Mouse (Mus musculus) limb, embryonic 15.5 days (tissue): Measurements from ENCODE around the gene Bbof1. TPM values are rescaled to one million over a fixed set of nuclear protein-coding genes. Genes with fewer than 3 reads are reported as not detected.
A peak's percentile ranks its signal among the peaks of the same experiment; 100 is the strongest.

Source experiments
- ATAC-seq: fragments of 200-750 bp; cut with Nextera tagmentation; 2 replicates; pipeline ENCODE4 v1.8.0; 2017; ENCODE audit warnings: low read depth, moderate TSS enrichment; ENCODE audit not compliant: insufficient number of reproducible peaks, low FRiP score, low TSS enrichment
- H3K27ac ChIP-seq: fragments of 300-500 bp; sonication (generic); 2 replicates; pipeline ENCODE4 v1.5.1; 2015; ENCODE audit warnings: moderate library complexity, mild to moderate bottlenecking, inconsistent platforms
- H3K27me3 ChIP-seq: fragments of 300-500 bp; sonication (generic); 2 replicates; pipeline ENCODE4 v1.6.1; 2015; ENCODE audit warnings: inconsistent platforms
- H3K36me3 ChIP-seq: fragments of 300-500 bp; sonication (generic); 2 replicates; pipeline ENCODE4 v1.6.1; 2015; ENCODE audit warnings: inconsistent platforms
- H3K4me1 ChIP-seq: fragments of 300-500 bp; sonication (generic); 2 replicates; pipeline ENCODE4 v1.6.1; 2015; ENCODE audit warnings: inconsistent platforms
- H3K4me2 ChIP-seq: fragments of 300-500 bp; sonication (generic); 2 replicates; pipeline ENCODE4 v1.6.1; 2015; ENCODE audit warnings: mild to moderate bottlenecking, inconsistent platforms
- H3K4me3 ChIP-seq: fragments of 300-500 bp; sonication (generic); 2 replicates; pipeline ENCODE4 v1.5.1; 2015; ENCODE audit warnings: mild to moderate bottlenecking, inconsistent platforms
- H3K9ac ChIP-seq: fragments of 300-500 bp; sonication (generic); 2 replicates; pipeline ENCODE4 v1.6.1; 2015; ENCODE audit warnings: inconsistent platforms
- H3K9me3 ChIP-seq: fragments of 300-500 bp; sonication (generic); 2 replicates; pipeline ENCODE4 v1.6.1; 2016; ENCODE audit warnings: inconsistent platforms
- WGBS: fragments of 180-500 bp; shearing (Covaris S2); methylation state at CpG from one replicate; pipeline ENCODE4 v1.1.7; 2015; 5-methylcytosine and 5-hydroxymethylcytosine counted together
- polyA plus RNA-seq: library from polyadenylated mRNA; unstranded; fragments of >200 nt; fragmentation: Nextera tagmentation; extraction: Ambion mirVana; gene quantifications from 2 replicates; pipeline ENCODE4 v1.2.1, GENCODE M21; 2015

The Bbof1 gene
- 1.0 and 1.8 TPM in 2 replicates for polyA plus RNA-seq

- Histone ChIP-seq H3K4me1 (peaks cover 12% of the 10 kb centered on the region; the same call in 1 of the 2 replicates), H3K9ac (peak within 1 kb of the TSS; percentile 59), H3K27me3 (no peaks in the 10 kb centered on the region), H3K9me3 (no peaks in the 10 kb centered on the region), H3K36me3 (no peaks in the 10 kb centered on the region), H3K27ac (peak within 1 kb of the TSS; percentile 79), H3K4me2 (peak within 1 kb of the TSS; percentile 90), H3K4me3 (peak within 1 kb of the TSS; percentile 81)
- 1% methylated on average over 63 of the region's 63 CpGs for WGBS
- peak; percentile 90 for ATAC-seq
These were observed at the start of gene Bbof1, which contains the start of gene Entpd5 for GRCm38 (mm10) chr12:84408819-84409507. TSS of gene Bbof1 (plus strand) at chr12:84409071. TSS of gene Entpd5 (minus strand) at chr12:84409029.

DNA sequence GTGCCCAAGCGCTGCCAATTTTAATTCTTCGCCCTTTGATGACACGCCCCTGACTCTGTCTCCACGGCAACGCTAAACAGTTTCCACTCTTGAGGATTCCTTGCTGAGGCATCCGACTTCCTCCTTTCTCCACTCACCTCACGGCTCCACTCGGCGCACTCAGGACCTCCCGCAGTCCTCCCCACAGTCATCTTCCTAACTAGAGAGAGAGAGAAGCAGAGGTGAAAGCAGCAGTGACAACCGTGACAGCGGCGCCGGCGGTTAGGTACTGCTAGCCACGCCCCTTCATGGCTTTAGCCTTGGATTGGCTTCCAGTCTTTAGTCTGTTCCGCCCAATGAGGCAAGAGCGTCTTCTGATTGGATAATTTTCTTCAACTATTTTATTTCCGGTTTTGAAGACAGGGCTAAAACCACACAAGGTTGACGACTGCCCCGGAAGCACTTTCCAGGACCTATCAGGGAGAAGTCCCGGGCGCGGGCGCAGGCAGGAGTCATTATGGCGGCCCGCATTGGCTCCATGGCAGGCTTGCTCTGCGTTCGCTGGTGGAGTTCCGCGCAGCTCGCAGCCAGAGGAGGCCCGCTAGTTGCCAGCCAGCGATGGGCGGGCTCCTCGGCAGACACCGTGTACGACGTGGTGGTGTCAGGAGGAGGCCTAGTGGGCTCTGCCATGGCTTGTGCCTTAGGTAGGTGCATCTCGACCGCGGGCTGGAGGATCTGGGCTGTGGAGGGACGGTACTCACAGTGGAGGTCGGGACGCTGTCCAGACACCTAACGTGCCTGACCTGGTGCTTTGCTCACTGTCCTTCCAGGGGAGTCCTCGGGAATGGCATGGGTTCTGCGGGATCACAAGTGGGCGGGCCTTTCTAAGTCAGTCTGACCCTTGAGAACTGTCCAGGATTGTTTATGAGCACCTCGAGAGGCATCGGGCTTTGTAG lies 47.0 kb upstream of the Bbof1 start, which contains the start of the genes Coq6 and Fam161b:
Gene Coq6, plus strand, starts transcription at position 103 of the 935 bp plus-strand sequence.
Gene Fam161b, minus strand, starts transcription at position 279 of the 935 bp plus-strand sequence.
- ATAC-seq = peak; percentile 99
- Histone ChIP-seq H3K9me3 (no peaks in the 10 kb centered on the region), H3K27me3 (no peaks in the 10 kb centered on the region), H3K9ac (peak within 1 kb of the TSS; percentile 82), H3K27ac (peak within 1 kb of the TSS; percentile 74), H3K4me3 (peak within 1 kb of the TSS; percentile 99), H3K4me1 (peaks cover 16% of the 10 kb centered on the region), H3K4me2 (peak within 1 kb of the TSS; percentile 72), H3K36me3 (peaks cover 7% of the 10 kb centered on the region)
- WGBS = under 1% methylated on average over 51 of the region's 51 CpGs

DNA sequence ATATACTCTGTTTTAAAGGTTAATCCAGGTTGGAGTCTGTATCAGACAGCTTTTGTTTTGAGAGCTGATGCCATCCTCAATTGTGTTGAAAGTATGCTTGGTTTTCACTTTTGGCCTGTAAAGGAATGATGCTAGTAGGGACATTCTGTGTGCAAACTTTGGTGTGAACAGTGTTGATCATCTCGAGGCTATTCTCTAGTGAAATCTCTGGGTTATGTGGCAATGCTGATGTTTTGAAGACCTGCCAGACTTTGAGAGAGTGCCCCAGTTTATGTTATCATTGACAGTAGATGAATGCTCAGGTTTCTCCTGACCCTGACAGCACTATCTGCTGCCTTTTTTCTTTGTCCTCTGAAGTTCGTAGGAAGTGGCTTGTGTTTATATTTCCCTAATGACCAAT lies 46.0 kb upstream of the Bbof1 start:
- H3K27ac ChIP-seq = no peak overlapping the region
- WGBS = 53% methylated on average over 2 of the region's 2 CpGs
- H3K4me3 ChIP-seq = peak overlapping the region; percentile 99
- H3K4me2 ChIP-seq = peak overlapping the region; percentile 72
- no peaks in the 10 kb centered on the region for H3K27me3 ChIP-seq
- peaks cover 16% of the 10 kb centered on the region for H3K4me1 ChIP-seq
- H3K9me3 ChIP-seq = no peaks in the 10 kb centered on the region
- no peak for ATAC-seq
- no peak overlapping the region for H3K9ac ChIP-seq
- peaks cover 10% of the 10 kb centered on the region for H3K36me3 ChIP-seq

DNA sequence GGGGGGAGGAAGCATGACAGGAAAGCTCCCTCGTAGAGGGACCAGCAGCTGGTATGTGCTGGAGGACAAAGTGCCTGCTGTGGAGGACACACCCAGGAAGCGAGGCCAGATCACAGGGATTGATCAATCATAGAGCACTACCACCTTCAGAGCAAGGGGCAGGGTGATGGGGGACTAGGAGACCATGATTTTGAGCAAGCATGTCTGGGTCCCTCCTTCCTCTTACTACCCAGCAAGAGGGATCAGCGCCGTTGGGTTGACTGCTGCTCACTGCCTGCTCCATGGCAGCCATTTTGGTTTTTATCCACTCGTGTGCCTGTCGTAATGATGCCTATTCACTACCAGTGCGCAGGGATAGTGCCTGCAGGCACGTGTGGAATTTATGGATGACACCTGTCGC lies 44.6 kb upstream of the Bbof1 start:
- peaks cover 16% of the 10 kb centered on the region for H3K4me1 ChIP-seq
- no peak overlapping the region for H3K9ac ChIP-seq
- no peak overlapping the region for H3K4me3 ChIP-seq
- WGBS = 79% methylated on average over 9 of the region's 9 CpGs
- H3K27me3 ChIP-seq = no peaks in the 10 kb centered on the region
- no peaks in the 10 kb centered on the region for H3K9me3 ChIP-seq
- H3K36me3 ChIP-seq = peaks cover 24% of the 10 kb centered on the region
- no peak overlapping the region for H3K4me2 ChIP-seq
- no peak for ATAC-seq
- no peak overlapping the region for H3K27ac ChIP-seq

DNA sequence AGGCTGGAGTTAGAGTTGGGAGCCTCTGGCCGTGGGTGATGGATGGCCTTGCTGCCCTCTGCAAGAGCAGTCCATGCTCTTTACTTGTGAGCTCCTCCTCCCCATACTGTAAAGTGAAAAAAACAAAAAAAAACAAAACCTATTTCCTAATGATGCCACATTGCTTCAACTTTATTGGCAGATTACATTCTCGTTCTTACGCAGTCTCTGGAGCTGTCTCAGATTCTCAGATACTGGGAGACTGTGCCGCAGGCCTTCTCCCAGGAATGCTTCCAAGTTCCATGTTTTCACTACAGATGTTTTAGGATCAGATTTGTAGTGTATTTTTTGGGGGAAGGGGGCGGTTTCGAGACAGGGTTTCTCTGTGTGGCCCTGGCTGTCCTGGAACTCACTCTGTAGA lies 43.7 kb upstream of the Bbof1 start:
- no peak overlapping the region for H3K27ac ChIP-seq
- WGBS = 94% methylated on average over 6 of the region's 6 CpGs
- H3K4me3 ChIP-seq = no peak overlapping the region
- H3K27me3 ChIP-seq = no peaks in the 10 kb centered on the region
- H3K4me1 ChIP-seq = peaks cover 16% of the 10 kb centered on the region
- no peak for ATAC-seq
- no peak overlapping the region for H3K4me2 ChIP-seq
- no peaks in the 10 kb centered on the region for H3K9me3 ChIP-seq
- H3K36me3 ChIP-seq = peaks cover 32% of the 10 kb centered on the region
- H3K9ac ChIP-seq = no peak overlapping the region

GRCm38 (mm10) chr12:84366971-84367370 lies 41.9 kb upstream of the Bbof1 start:
- Histone ChIP-seq H3K27me3 (no peaks in the 10 kb centered on the region), H3K4me1 (peaks cover 10% of the 10 kb centered on the region), H3K9ac (no peak overlapping the region), H3K36me3 (peaks cover 50% of the 10 kb centered on the region), H3K4me2 (no peak overlapping the region), H3K9me3 (no peaks in the 10 kb centered on the region), H3K27ac (no peak overlapping the region), H3K4me3 (no peak overlapping the region)
- no peak for ATAC-seq
- WGBS = 55% methylated on average over 9 of the region's 9 CpGs

DNA sequence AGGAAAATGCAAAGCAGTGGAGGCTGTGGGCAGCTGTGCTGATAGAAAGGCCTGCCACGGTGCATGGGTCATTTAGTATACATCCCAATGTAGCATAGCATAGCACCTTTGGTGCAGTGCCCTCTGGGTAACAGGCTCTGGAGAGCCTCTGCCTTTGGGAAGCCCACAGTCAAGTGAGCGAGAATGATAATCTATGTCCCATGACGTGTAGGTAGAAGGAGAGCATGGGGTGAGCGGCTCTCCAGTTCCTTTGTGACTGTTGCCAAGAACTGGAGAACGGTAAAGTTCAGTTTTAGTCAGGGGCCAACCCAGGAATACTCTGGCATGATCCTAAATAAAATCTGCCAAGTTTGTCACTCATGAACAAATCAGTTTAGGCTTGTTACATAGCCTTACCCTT lies 37.2 kb upstream of the Bbof1 start:
- WGBS = 93% methylated on average over 5 of the region's 5 CpGs
- Histone ChIP-seq H3K4me2 (no peak overlapping the region), H3K4me3 (no peak overlapping the region), H3K27ac (no peak overlapping the region), H3K36me3 (peaks cover 78% of the 10 kb centered on the region), H3K9me3 (no peaks in the 10 kb centered on the region), H3K27me3 (no peaks in the 10 kb centered on the region), H3K9ac (no peak overlapping the region), H3K4me1 (no peaks in the 10 kb centered on the region)
- ATAC-seq = no peak

DNA sequence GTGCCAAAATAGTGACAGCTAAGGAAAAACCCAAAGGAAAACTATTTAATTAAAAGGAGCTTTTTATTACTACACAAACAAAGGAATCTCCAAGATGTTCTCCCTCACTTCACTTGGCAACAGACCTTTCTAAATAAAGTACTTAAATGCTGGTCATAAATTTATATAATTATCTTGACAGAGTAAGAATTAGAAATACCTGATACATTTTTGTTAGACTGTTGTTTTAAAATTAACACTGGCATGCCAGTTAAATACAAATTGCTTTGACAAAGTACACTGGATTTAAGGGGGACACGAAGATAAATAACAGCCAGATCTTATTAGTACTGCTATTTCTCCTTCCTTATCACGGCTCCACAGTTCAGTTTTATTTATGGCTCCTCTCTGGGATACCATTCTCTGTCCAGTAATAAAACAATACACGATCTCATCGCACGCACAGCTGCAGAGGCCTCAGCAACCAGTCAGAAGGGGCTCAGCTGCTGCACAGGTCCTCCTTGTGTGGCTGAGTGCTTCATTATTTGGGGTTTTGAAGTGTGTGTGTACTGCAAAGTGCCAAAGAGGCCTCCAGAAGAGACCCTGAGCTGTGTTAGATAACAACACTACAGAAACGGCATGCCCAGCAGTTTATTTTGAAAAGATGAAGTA lies 34.9 kb upstream of the Bbof1 start:
- peaks cover 61% of the 10 kb centered on the region for H3K36me3 ChIP-seq
- WGBS = 74% methylated on average over 6 of the region's 6 CpGs
- no peaks in the 10 kb centered on the region for H3K4me1 ChIP-seq
- no peaks in the 10 kb centered on the region for H3K9me3 ChIP-seq
- H3K4me2 ChIP-seq = no peak overlapping the region
- no peak overlapping the region for H3K27ac ChIP-seq
- no peak for ATAC-seq
- H3K27me3 ChIP-seq = no peaks in the 10 kb centered on the region
- no peak overlapping the region for H3K9ac ChIP-seq
- no peak overlapping the region for H3K4me3 ChIP-seq

DNA sequence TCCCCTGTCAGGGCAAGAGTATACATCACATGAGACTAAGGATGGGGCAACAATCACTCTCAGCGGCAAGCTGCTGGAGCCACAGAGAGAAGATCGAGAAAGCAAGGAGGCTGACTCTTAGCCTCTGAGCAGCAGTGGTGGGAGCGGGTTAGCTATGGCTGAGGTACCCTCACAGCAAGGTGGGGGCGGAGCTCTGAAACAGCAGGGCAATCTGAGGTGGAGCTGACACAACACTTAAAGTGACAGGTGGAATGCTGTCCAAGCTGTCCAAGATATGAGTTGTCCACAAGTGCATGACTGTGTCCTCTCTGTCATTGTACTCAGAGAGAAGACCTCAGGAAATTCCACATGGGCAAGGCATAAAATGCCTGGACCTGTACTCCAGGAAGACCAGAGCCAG lies 26.5 kb upstream of the Bbof1 start:
- no peaks in the 10 kb centered on the region for H3K9me3 ChIP-seq
- ATAC-seq = no peak
- WGBS = 84% methylated on average over 4 of the region's 4 CpGs

GRCm38 (mm10) chr12:84384644-84385081 lies 24.2 kb upstream of the Bbof1 start:
- Histone ChIP-seq H3K9ac (no peak overlapping the region), H3K4me3 (no peak overlapping the region), H3K27ac (no peak overlapping the region), H3K36me3 (peaks cover 13% of the 10 kb centered on the region; the same call in 1 of the 2 replicates), H3K9me3 (no peaks in the 10 kb centered on the region), H3K4me1 (no peaks in the 10 kb centered on the region), H3K27me3 (no peaks in the 10 kb centered on the region), H3K4me2 (no peak overlapping the region)
- 67% methylated on average over 5 of the region's 5 CpGs for WGBS
- no peak for ATAC-seq

More for the DNA sequence above, 26.5 kb upstream of the Bbof1 start:
- Histone ChIP-seq H3K27me3 (no peaks in the 10 kb centered on the region), H3K27ac (no peak overlapping the region), H3K4me1 (no peaks in the 10 kb centered on the region), H3K4me2 (no peak overlapping the region), H3K36me3 (peaks cover 10% of the 10 kb centered on the region), H3K9ac (no peak overlapping the region), H3K4me3 (no peak overlapping the region)

DNA sequence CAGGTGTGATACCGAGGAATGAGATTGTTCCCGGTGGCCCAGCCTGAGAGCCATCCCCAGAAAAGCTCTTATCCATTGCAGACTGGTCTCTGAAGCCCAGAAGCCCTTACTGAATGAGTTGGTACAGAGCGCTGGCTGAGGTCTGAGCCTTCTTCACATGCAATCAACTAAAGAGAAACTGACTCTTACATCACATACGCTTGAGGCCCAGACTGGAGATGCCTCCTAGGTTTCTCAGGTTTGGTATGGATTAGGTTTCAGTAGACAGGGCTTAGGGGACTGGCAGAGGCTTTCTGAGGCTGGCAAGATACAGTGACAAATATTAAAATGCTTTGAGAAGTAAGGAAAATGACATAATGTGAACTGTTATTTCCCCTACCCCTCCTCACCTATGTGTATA lies 23.5 kb upstream of the Bbof1 start:
- ATAC-seq = no peak
- H3K9ac ChIP-seq = no peak overlapping the region
- H3K4me2 ChIP-seq = no peak overlapping the region
- H3K36me3 ChIP-seq = peaks cover 13% of the 10 kb centered on the region; the same call in 1 of the 2 replicates
- no peak overlapping the region for H3K27ac ChIP-seq
- H3K9me3 ChIP-seq = no peaks in the 10 kb centered on the region
- no peaks in the 10 kb centered on the region for H3K4me1 ChIP-seq
- H3K4me3 ChIP-seq = no peak overlapping the region
- WGBS = 88% methylated on average over 4 of the region's 4 CpGs
- H3K27me3 ChIP-seq = no peaks in the 10 kb centered on the region
